Mouse (Mus musculus): Measurements from ENCODE around the gene Mapk3. TPM values are rescaled to one million over a fixed set of nuclear protein-coding genes. Genes with fewer than 3 reads are reported as not detected.

The Mapk3 gene
- polyA plus RNA-seq, 1 experiment from 2014 or later: 105 TPM

DNA sequence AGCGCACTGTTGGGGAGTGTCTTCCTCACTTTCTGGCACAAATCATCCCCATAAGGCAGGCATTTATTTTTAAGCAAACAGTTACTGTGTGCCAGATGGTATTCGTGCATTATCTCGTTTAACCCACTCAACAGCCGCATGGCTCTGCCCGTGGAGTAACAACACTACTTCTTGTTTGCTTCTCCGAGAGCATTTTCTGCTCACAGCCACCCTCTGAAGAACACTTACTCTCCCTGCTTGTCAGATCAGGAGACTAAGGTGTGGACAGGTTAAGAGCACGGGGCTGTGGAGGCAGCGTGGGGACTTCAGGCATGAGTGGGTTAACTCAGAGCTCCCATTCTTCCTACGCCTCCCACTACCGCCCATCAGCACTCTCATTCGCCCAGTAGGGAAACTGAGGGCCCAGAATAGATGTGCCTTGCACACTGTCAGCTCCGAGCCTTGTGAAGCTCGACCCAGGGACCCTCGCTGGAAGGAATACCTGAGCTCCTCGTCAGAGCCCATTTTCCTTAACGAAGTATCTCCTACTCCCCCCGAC is 3.1 kb downstream of the Mapk3 start:
- Histone ChIP-seq H3K4me1 (ENCODE audit: control insufficient read depth, insufficient read depth, low read length) (peaks cover 22% of the 10 kb centered on the region), H3K9me3 (ENCODE audit: control insufficient read depth, low read depth, low read length) (no peaks in the 10 kb centered on the region), H3K4me2 (replicated peaks; ENCODE audit: low read depth, low read length) (peak overlapping the region; percentile 17; the same call in 1 of the 2 replicates), H3K36me3 (ENCODE audit: control insufficient read depth, insufficient read depth, low read length) (peaks cover 44% of the 10 kb centered on the region), H3K27me3 (ENCODE audit: control insufficient read depth, insufficient read depth, low read length) (no peaks in the 10 kb centered on the region), H3K9ac (replicated peaks; ENCODE audit: low read depth, low read length) (no peak overlapping the region), H3K27ac (ENCODE audit: low read length) (peak overlapping the region; percentile 12; the same call in 1 of the 2 replicates), H3K4me3 (ENCODE audit: low read depth, low read length) (no peak overlapping the region)
- WGBS: 44% methylated on average over 17 of the region's 17 CpGs
- ATAC-seq (ENCODE audit: insufficient number of reproducible peaks, insufficient read depth, low FRiP score, low read depth): no peak

- H3K4me2 ChIP-seq (replicated peaks; ENCODE audit: low read depth, low read length): no peak overlapping the region
- H3K36me3 ChIP-seq (ENCODE audit: control insufficient read depth, insufficient read depth, low read length): peaks cover 71% of the 10 kb centered on the region
- H3K4me1 ChIP-seq (ENCODE audit: control insufficient read depth, insufficient read depth, low read length): peaks cover 22% of the 10 kb centered on the region
- no peak overlapping the region for H3K27ac ChIP-seq (ENCODE audit: low read length)
- no peak overlapping the region for H3K4me3 ChIP-seq (ENCODE audit: low read depth, low read length)
- 71% methylated on average over 9 of the region's 9 CpGs for WGBS
- no peak overlapping the region for H3K9ac ChIP-seq (replicated peaks; ENCODE audit: low read depth, low read length)
- no peaks in the 10 kb centered on the region for H3K9me3 ChIP-seq (ENCODE audit: control insufficient read depth, low read depth, low read length)
- no peaks in the 10 kb centered on the region for H3K27me3 ChIP-seq (ENCODE audit: control insufficient read depth, insufficient read depth, low read length)
- no peak; the same call in 1 of the 2 replicates for ATAC-seq (ENCODE audit: insufficient number of reproducible peaks, insufficient read depth, low FRiP score, low read depth)
These were observed 6.1 kb downstream of the Mapk3 start for GRCm38 (mm10) chr7:126765540-126765939.

GRCm38 (mm10) chr7:126766201-126766600 is 6.8 kb downstream of the Mapk3 start, which contains the start of gene Gdpd3:
Gene Gdpd3, plus strand, starts transcription at chr7:126766334.
- no peak within 1 kb of the TSS for H3K4me2 ChIP-seq (replicated peaks; ENCODE audit: low read depth, low read length)
- no peak for ATAC-seq (ENCODE audit: insufficient number of reproducible peaks, insufficient read depth, low FRiP score, low read depth)
- no peak within 1 kb of the TSS for H3K9ac ChIP-seq (replicated peaks; ENCODE audit: low read depth, low read length)
- no peak within 1 kb of the TSS for H3K4me3 ChIP-seq (ENCODE audit: low read depth, low read length)
- peaks cover 75% of the 10 kb centered on the region for H3K36me3 ChIP-seq (ENCODE audit: control insufficient read depth, insufficient read depth, low read length)
- no peaks in the 10 kb centered on the region for H3K9me3 ChIP-seq (ENCODE audit: control insufficient read depth, low read depth, low read length)
- H3K27me3 ChIP-seq (ENCODE audit: control insufficient read depth, insufficient read depth, low read length): no peaks in the 10 kb centered on the region
- H3K4me1 ChIP-seq (ENCODE audit: control insufficient read depth, insufficient read depth, low read length): peaks cover 16% of the 10 kb centered on the region
- WGBS: 85% methylated on average over 16 of the region's 16 CpGs
- H3K27ac ChIP-seq (ENCODE audit: low read length): no peak within 1 kb of the TSS

- Histone ChIP-seq H3K9me3 (ENCODE audit: control insufficient read depth, low read depth, low read length) (no peaks in the 10 kb centered on the region), H3K9ac (replicated peaks; ENCODE audit: low read depth, low read length) (no peak overlapping the region), H3K36me3 (ENCODE audit: control insufficient read depth, insufficient read depth, low read length) (peaks cover 76% of the 10 kb centered on the region), H3K4me2 (replicated peaks; ENCODE audit: low read depth, low read length) (no peak overlapping the region), H3K27me3 (ENCODE audit: control insufficient read depth, insufficient read depth, low read length) (no peaks in the 10 kb centered on the region), H3K4me3 (ENCODE audit: low read depth, low read length) (no peak overlapping the region), H3K27ac (ENCODE audit: low read length) (no peak overlapping the region), H3K4me1 (ENCODE audit: control insufficient read depth, insufficient read depth, low read length) (peaks cover 8% of the 10 kb centered on the region)
- WGBS: 93% methylated on average over 8 of the region's 8 CpGs
- no peak for ATAC-seq (ENCODE audit: insufficient number of reproducible peaks, insufficient read depth, low FRiP score, low read depth)
These were observed 7.6 kb downstream of the Mapk3 start for GRCm38 (mm10) chr7:126767001-126767400.

- WGBS: 81% methylated on average over 12 of the region's 12 CpGs
- H3K4me1 ChIP-seq (ENCODE audit: control insufficient read depth, insufficient read depth, low read length): 0 out of 2 replicates have a peak, but pooled peaks cover under 1% of the 10 kb centered on the region
- no peaks in the 10 kb centered on the region for H3K9me3 ChIP-seq (ENCODE audit: control insufficient read depth, low read depth, low read length)
- ATAC-seq (ENCODE audit: insufficient number of reproducible peaks, insufficient read depth, low FRiP score, low read depth): no peak
- H3K4me2 ChIP-seq (replicated peaks; ENCODE audit: low read depth, low read length): no peak overlapping the region
- H3K36me3 ChIP-seq (ENCODE audit: control insufficient read depth, insufficient read depth, low read length): peaks cover 55% of the 10 kb centered on the region
- no peak overlapping the region for H3K4me3 ChIP-seq (ENCODE audit: low read depth, low read length)
- no peak overlapping the region for H3K9ac ChIP-seq (replicated peaks; ENCODE audit: low read depth, low read length)
- H3K27me3 ChIP-seq (ENCODE audit: control insufficient read depth, insufficient read depth, low read length): no peaks in the 10 kb centered on the region
- no peak overlapping the region for H3K27ac ChIP-seq (ENCODE audit: low read length)
These were observed 11.4 kb downstream of the Mapk3 start for GRCm38 (mm10) chr7:126770784-126771183.

DNA sequence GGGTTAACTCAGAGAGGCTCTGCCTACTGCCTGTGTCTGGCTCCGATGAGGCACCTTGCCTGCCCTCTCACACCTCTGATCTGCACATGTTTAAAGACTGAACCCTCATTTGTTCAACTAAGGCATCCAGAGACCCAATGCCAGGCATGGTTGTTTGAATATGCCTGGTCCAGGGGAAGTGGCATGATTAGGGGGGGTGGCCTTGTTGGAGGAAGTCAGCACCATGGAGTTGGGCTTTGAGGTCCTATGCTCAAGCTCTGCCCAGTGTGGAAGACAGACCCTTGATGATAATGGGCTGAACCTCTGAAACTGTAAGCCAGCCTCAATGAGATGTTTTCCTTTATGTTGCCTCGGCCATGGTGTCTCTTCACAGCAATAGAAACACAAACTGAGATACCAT is 13.9 kb downstream of the Mapk3 start:
- H3K4me1 ChIP-seq (ENCODE audit: control insufficient read depth, insufficient read depth, low read length): peaks cover 15% of the 10 kb centered on the region; the same call in 1 of the 2 replicates
- 82% methylated on average over 2 of the region's 2 CpGs for WGBS
- no peak for ATAC-seq (ENCODE audit: insufficient number of reproducible peaks, insufficient read depth, low FRiP score, low read depth)

DNA sequence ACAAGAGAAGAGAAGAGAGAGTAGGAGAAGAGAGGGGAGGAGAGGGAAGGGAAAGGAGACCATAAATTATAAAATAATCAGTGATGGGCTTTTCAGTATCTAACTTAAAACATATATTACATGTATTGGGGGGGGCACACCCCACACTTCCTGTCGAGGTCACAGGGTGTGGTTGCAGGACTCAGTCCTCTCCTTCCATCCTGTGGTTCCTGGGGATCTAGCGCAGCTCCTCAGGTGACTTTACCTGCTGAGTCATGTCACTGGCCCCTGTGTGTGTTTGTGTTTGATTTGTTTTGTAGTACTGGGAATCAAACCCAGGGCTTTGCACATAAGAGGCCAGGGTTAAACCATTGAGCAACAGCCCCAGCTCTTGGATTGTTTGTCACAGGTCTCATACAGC is 15.1 kb downstream of the Mapk3 start:
- Histone ChIP-seq H3K4me2 (replicated peaks; ENCODE audit: low read depth, low read length) (no peak overlapping the region), H3K27ac (ENCODE audit: low read length) (no peak overlapping the region), H3K9me3 (ENCODE audit: control insufficient read depth, low read depth, low read length) (no peaks in the 10 kb centered on the region), H3K9ac (replicated peaks; ENCODE audit: low read depth, low read length) (no peak overlapping the region), H3K27me3 (ENCODE audit: control insufficient read depth, insufficient read depth, low read length) (no peaks in the 10 kb centered on the region), H3K4me1 (ENCODE audit: control insufficient read depth, insufficient read depth, low read length) (peaks cover 15% of the 10 kb centered on the region; the same call in 1 of the 2 replicates), H3K36me3 (ENCODE audit: control insufficient read depth, insufficient read depth, low read length) (peaks cover 28% of the 10 kb centered on the region), H3K4me3 (ENCODE audit: low read depth, low read length) (no peak overlapping the region)
- ATAC-seq (ENCODE audit: insufficient number of reproducible peaks, insufficient read depth, low FRiP score, low read depth): no peak
- WGBS: 61% methylated on average over 2 of the region's 2 CpGs

More for the DNA sequence above, 13.9 kb downstream of the Mapk3 start:
- no peak overlapping the region for H3K4me3 ChIP-seq (ENCODE audit: low read depth, low read length)
- no peak overlapping the region for H3K27ac ChIP-seq (ENCODE audit: low read length)
- no peak overlapping the region for H3K9ac ChIP-seq (replicated peaks; ENCODE audit: low read depth, low read length)
- no peak overlapping the region for H3K4me2 ChIP-seq (replicated peaks; ENCODE audit: low read depth, low read length)
- no peaks in the 10 kb centered on the region for H3K27me3 ChIP-seq (ENCODE audit: control insufficient read depth, insufficient read depth, low read length)
- H3K36me3 ChIP-seq (ENCODE audit: control insufficient read depth, insufficient read depth, low read length): peaks cover 33% of the 10 kb centered on the region; the same call in 1 of the 2 replicates
- H3K9me3 ChIP-seq (ENCODE audit: control insufficient read depth, low read depth, low read length): no peaks in the 10 kb centered on the region

GRCm38 (mm10) chr7:126775185-126775977 is 16.0 kb downstream of the Mapk3 start:
- no peaks in the 10 kb centered on the region for H3K9me3 ChIP-seq (ENCODE audit: control insufficient read depth, low read depth, low read length)
- ATAC-seq (ENCODE audit: insufficient number of reproducible peaks, insufficient read depth, low FRiP score, low read depth): no peak
- H3K4me3 ChIP-seq (ENCODE audit: low read depth, low read length): no peak overlapping the region
- peaks cover 23% of the 10 kb centered on the region for H3K4me1 ChIP-seq (ENCODE audit: control insufficient read depth, insufficient read depth, low read length)
- H3K9ac ChIP-seq (replicated peaks; ENCODE audit: low read depth, low read length): no peak overlapping the region
- H3K27me3 ChIP-seq (ENCODE audit: control insufficient read depth, insufficient read depth, low read length): no peaks in the 10 kb centered on the region
- H3K4me2 ChIP-seq (replicated peaks; ENCODE audit: low read depth, low read length): peak overlapping the region; percentile 88; the same call in 1 of the 2 replicates
- 75% methylated on average over 10 of the region's 10 CpGs for WGBS
- peaks cover 19% of the 10 kb centered on the region for H3K36me3 ChIP-seq (ENCODE audit: control insufficient read depth, insufficient read depth, low read length)
- peak overlapping the region; percentile 78; the same call in 1 of the 2 replicates for H3K27ac ChIP-seq (ENCODE audit: low read length)

Data from stomach, embryonic 14.5 days (tissue).